Mouse (Mus musculus) erythroid progenitor cell, adult 5-6 weeks (primary cell): ENCODE data around the gene Hoxb6. TPM values are rescaled to one million over a fixed set of nuclear protein-coding genes. Genes with fewer than 3 reads are reported as not detected.

Source experiments
- ATAC-seq: replicated peaks from 2 replicates; pipeline ENCODE4 v1.8.0; 2016; ENCODE audit warnings: moderate number of reproducible peaks, mild to moderate bottlenecking, moderate TSS enrichment, inconsistent platforms; ENCODE audit not compliant: poor library complexity, low FRiP score, severe bottlenecking
- total RNA-seq, 2 experiments: library from RNA; stranded (forward) in 1 of 2; stranded (reverse) in 1 of 2; fragments of 150-400 nt in 1 of 2; fragments of 186-747, 209-891 nt in 1 of 2; gene quantifications; 2 replicates each; pipeline versions ENCODE4 v1.2.3 to v1.2.4; 2015 to 2017; ENCODE audit warnings: low replicate concordance in 2 of 2

The Hoxb6 gene
- total RNA-seq, 2 experiments from 2014 or later = not detected

GRCm38 (mm10) chr11:96268031-96268745 is 24.1 kb upstream of the Hoxb6 start:
- no peak for ATAC-seq

- ATAC-seq = no peak
Measured at GRCm38 (mm10) chr11:96269869-96270268, 22.4 kb upstream of the Hoxb6 start.

- no peak for ATAC-seq
Measured at GRCm38 (mm10) chr11:96270996-96271540, 21.2 kb upstream of the Hoxb6 start, which contains the start of gene Hoxb9. TSS of gene Hoxb9 (plus strand) at chr11:96271457.

GRCm38 (mm10) chr11:96271541-96272011 is 20.7 kb upstream of the Hoxb6 start:
- no peak for ATAC-seq

- no peak for ATAC-seq
Measured at GRCm38 (mm10) chr11:96272024-96272921, 20.0 kb upstream of the Hoxb6 start.

- ATAC-seq = no peak
Measured at GRCm38 (mm10) chr11:96274428-96274827, 17.8 kb upstream of the Hoxb6 start.

GRCm38 (mm10) chr11:96275896-96276295 is 16.4 kb upstream of the Hoxb6 start:
- ATAC-seq = no peak

- no peak for ATAC-seq
Measured at GRCm38 (mm10) chr11:96277151-96278044, 14.9 kb upstream of the Hoxb6 start.

- ATAC-seq = no peak
Measured at GRCm38 (mm10) chr11:96278324-96278723, 14.0 kb upstream of the Hoxb6 start.

GRCm38 (mm10) chr11:96278773-96279172 is 13.5 kb upstream of the Hoxb6 start:
- ATAC-seq = no peak

GRCm38 (mm10) chr11:96279421-96280233 is 12.6 kb upstream of the Hoxb6 start:
- no peak for ATAC-seq

GRCm38 (mm10) chr11:96280399-96281378 is 11.6 kb upstream of the Hoxb6 start:
- ATAC-seq = no peak

GRCm38 (mm10) chr11:96281396-96281795 is 10.9 kb upstream of the Hoxb6 start:
- ATAC-seq = no peak

- no peak for ATAC-seq
Measured at GRCm38 (mm10) chr11:96281855-96282570, 10.3 kb upstream of the Hoxb6 start, which contains the start of gene Hoxb8. TSS of gene Hoxb8 (plus strand) at chr11:96281905.

- no peak for ATAC-seq
Measured at GRCm38 (mm10) chr11:96282795-96283430, 9.4 kb upstream of the Hoxb6 start.

GRCm38 (mm10) chr11:96284041-96284749 is 8.1 kb upstream of the Hoxb6 start:
- ATAC-seq = no peak
